Mouse (Mus musculus) heart, embryonic 16.5 days (tissue): ENCODE data around the gene Rnaseh2b. TPM values are rescaled to one million over a fixed set of nuclear protein-coding genes. Genes with fewer than 3 reads are reported as not detected.

ENCODE experiments used
- ATAC-seq: fragments of 200-750 bp; cut with Nextera tagmentation; replicated peaks from 2 replicates; pipeline ENCODE4 v1.8.0; 2017; ENCODE audit warnings: moderate number of reproducible peaks; ENCODE audit not compliant: insufficient read depth, low FRiP score; ENCODE audit errors: extremely low read depth
- H3K27ac ChIP-seq: fragments of 300-500 bp; sonication (generic); 2 replicates; pipeline ENCODE4 v1.5.1; 2014; ENCODE audit warnings: mild to moderate bottlenecking, low read length, control low read depth, moderate library complexity
- H3K27me3 ChIP-seq: fragments of 300-500 bp; sonication (generic); 2 replicates; pipeline ENCODE4 v1.6.1; 2014; ENCODE audit warnings: low read length, mixed read lengths; ENCODE audit not compliant: control insufficient read depth, insufficient read depth
- H3K36me3 ChIP-seq: fragments of 300-500 bp; sonication (generic); 2 replicates; pipeline ENCODE4 v1.6.1; 2014; ENCODE audit not compliant: control insufficient read depth, insufficient read depth
- H3K4me1 ChIP-seq: fragments of 300-500 bp; sonication (generic); 2 replicates; pipeline ENCODE4 v1.6.1; 2014; ENCODE audit warnings: low read length, mixed read lengths; ENCODE audit not compliant: control insufficient read depth, insufficient read depth
- H3K4me2 ChIP-seq: fragments of 300-500 bp; sonication (generic); 2 replicates; pipeline ENCODE4 v1.6.1; 2014; ENCODE audit warnings: low read depth, mild to moderate bottlenecking, control low read depth, low read length
- H3K4me3 ChIP-seq: fragments of 300-500 bp; sonication (generic); 2 replicates; pipeline ENCODE4 v1.5.1; 2014; ENCODE audit warnings: mild to moderate bottlenecking, control low read depth, low read length
- H3K9ac ChIP-seq: fragments of 300-500 bp; sonication (generic); 2 replicates; pipeline ENCODE4 v1.6.1; 2014; ENCODE audit warnings: low read length, control low read depth
- H3K9me3 ChIP-seq: fragments of 300-500 bp; sonication (generic); replicated peaks from 2 replicates; pipeline ENCODE4 v1.6.1; 2016; ENCODE audit warnings: low read length; ENCODE audit not compliant: control insufficient read depth
- WGBS: fragments of 180-500 bp; shearing (Covaris S2); extraction: QIAGEN DNeasy Blood & Tissue Kit; methylation state at CpG from one replicate; pipeline ENCODE4 v1.1.7; 2014; 5-methylcytosine and 5-hydroxymethylcytosine counted together
- polyA plus RNA-seq: library from polyadenylated mRNA; unstranded; fragments of >200 nt; fragmentation: Nextera tagmentation; extraction: Ambion mirVana; gene quantifications from 2 replicates; pipeline ENCODE4 v1.2.1, GENCODE M21; 2015

The Rnaseh2b gene
- 47.2 and 53.3 TPM in 2 replicates for polyA plus RNA-seq

DNA sequence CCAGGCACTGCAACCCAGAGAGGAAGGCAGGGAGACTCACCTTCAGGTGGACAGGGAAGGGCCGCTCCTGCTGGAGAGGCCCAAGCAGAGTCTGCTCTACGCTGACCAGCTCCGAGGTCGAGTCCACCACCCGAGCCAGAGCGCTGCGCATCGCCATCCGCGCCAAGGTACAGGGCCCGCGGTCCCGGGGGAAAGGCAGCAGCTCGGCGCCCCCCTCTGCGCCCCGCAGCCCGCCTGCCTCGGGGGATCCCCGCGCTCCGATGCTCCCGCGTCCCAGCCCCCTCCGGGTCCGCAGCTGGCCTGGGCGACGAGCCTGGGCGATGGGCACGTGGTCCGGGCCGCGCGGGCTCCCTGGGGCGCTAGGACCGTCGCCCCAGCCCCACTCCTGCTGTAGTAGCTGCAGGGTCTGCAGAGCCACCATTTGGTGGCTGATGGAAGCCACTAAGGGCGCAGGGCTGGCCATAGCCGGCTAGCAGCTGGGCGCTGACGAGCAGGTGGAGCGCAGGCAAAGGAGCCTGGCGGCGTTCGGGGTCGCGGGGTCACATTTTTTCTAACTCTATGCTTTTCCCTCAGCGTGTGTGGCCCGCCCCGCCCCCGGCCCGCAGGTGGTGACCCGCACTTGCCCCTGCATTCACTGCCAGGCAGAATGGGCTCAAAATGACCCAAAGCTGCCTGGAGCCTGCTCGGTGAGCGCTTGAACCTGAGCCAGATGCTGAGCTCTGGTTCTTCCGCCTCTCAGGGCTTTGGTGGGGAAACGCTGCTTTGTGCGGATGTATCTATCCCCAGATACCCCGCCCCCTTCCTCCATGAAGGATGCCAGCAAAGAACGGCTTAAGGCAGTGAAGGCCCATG, at the start of gene Rnaseh2b, which contains the start of gene Dleu7:
Gene Rnaseh2b (plus strand): TSS at position 102 of the 852 bp plus-strand sequence.
Gene Dleu7 (minus strand): TSS at position 560 of the 852 bp plus-strand sequence.
- H3K4me1 ChIP-seq: peaks cover 9% of the 10 kb centered on the region
- H3K36me3 ChIP-seq: no peaks in the 10 kb centered on the region
- H3K27ac ChIP-seq: no peak within 1 kb of the TSS; the same call in 1 of the 2 replicates
- ATAC-seq: peak; percentile 32; the same call in 1 of the 2 replicates
- H3K27me3 ChIP-seq: no peaks in the 10 kb centered on the region
- peak within 1 kb of the TSS; percentile 66 for H3K4me3 ChIP-seq
- H3K9ac ChIP-seq: peak within 1 kb of the TSS; percentile 81
- peak within 1 kb of the TSS; percentile 100 for H3K4me2 ChIP-seq
- no peaks in the 10 kb centered on the region for H3K9me3 ChIP-seq
- WGBS: 3% methylated on average over 60 of the region's 60 CpGs

DNA sequence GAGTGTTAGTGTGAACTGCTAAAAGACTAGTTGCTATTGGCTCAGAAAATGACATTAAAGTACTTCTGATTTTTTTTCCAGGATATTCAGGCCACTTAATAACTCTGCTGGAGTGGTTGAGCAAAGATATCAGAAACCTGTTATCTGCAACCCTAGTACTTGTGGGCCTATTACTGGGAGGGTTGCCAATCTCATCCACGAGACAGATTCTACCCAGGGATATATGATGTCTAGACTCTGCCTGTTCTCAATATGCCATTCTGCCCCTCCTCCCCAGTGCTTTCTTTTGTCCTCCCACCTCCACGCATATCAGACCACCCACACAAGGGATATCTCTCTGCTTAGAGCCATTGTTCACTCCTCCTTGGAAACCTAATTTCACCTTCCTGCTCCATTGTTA, 48.9 kb upstream of the Rnaseh2b start:
- WGBS: 31% methylated on average over 2 of the region's 2 CpGs
- Histone ChIP-seq H3K9me3 (no peaks in the 10 kb centered on the region), H3K4me3 (no peak overlapping the region), H3K4me2 (no peak overlapping the region), H3K4me1 (peaks cover 4% of the 10 kb centered on the region), H3K9ac (no peak overlapping the region), H3K27ac (no peak overlapping the region), H3K36me3 (no peaks in the 10 kb centered on the region), H3K27me3 (no peaks in the 10 kb centered on the region)
- no peak for ATAC-seq

DNA sequence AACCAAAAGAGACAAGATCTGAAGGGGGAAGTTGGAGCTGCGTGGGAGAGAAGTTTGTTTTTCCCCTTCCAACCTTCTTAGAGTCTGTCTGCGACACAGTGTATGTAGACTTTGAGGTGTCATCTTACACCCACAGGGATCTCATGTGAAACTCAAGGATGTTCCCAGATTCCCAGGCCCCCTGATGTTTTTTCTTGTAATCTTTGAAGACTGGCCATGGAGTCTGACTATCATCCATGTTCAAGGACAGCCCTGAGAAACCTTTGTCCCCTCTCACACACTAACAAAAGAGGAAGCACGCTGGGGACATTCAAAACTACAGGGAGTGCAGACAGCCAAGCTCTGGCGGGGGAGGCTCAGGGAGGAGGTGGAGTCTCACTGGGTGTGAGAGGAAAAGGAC, 46.8 kb upstream of the Rnaseh2b start:
- H3K36me3 ChIP-seq: no peaks in the 10 kb centered on the region
- no peak overlapping the region for H3K4me3 ChIP-seq
- no peaks in the 10 kb centered on the region for H3K9me3 ChIP-seq
- no peak overlapping the region for H3K9ac ChIP-seq
- no peak overlapping the region for H3K27ac ChIP-seq
- ATAC-seq: no peak
- H3K27me3 ChIP-seq: no peaks in the 10 kb centered on the region
- 28% methylated on average over 4 of the region's 4 CpGs for WGBS
- no peak overlapping the region for H3K4me2 ChIP-seq
- H3K4me1 ChIP-seq: peaks cover 4% of the 10 kb centered on the region

DNA sequence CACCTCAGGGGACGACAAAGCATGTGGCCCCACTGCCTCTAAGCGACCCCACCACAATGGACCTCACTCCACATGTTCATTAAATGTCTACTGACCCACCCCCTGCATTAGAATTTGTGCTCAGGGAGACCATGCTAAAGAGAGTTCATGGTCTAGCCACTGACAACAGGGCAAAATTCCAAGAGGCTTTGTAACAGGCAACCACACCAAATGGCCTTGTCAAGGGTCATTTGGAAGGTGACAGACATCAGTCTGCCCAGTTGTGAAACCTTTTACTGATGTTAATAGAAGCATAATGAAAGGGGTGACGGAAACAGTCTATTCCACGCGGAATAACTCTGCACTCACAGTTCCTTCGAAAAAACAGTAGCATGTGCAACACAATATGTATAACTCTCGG, 44.0 kb upstream of the Rnaseh2b start:
- Histone ChIP-seq H3K9me3 (no peaks in the 10 kb centered on the region), H3K4me2 (no peak overlapping the region), H3K27ac (no peak overlapping the region), H3K4me3 (no peak overlapping the region), H3K4me1 (peaks cover 4% of the 10 kb centered on the region), H3K9ac (no peak overlapping the region), H3K27me3 (no peaks in the 10 kb centered on the region), H3K36me3 (no peaks in the 10 kb centered on the region)
- ATAC-seq: no peak
- 88% methylated on average over 7 of the region's 7 CpGs for WGBS

DNA sequence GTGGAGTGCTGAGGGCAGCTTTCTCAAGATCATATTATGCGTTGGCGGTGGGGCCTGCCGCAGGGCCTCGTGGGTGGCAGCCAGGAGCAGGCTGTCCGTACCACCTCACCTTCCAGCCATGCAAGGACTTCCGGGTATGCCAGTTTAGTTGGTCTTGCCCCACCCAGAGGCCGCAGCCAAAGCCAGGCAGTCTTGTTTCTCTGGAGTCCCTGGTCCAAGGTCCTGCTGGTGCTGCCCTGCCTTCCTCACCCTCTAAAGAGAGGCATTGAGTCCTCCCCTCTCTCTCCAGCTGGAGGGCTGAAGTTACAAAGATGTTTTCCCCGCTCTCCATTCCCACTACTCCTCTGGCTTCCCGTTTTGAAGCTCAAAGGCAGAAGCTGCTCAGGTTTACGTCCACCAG, 43.6 kb upstream of the Rnaseh2b start:
- Histone ChIP-seq H3K9me3 (no peaks in the 10 kb centered on the region), H3K9ac (no peak overlapping the region), H3K4me2 (no peak overlapping the region), H3K27me3 (no peaks in the 10 kb centered on the region), H3K4me3 (no peak overlapping the region), H3K27ac (no peak overlapping the region), H3K36me3 (no peaks in the 10 kb centered on the region), H3K4me1 (peaks cover 4% of the 10 kb centered on the region)
- ATAC-seq: no peak
- 77% methylated on average over 10 of the region's 10 CpGs for WGBS

DNA sequence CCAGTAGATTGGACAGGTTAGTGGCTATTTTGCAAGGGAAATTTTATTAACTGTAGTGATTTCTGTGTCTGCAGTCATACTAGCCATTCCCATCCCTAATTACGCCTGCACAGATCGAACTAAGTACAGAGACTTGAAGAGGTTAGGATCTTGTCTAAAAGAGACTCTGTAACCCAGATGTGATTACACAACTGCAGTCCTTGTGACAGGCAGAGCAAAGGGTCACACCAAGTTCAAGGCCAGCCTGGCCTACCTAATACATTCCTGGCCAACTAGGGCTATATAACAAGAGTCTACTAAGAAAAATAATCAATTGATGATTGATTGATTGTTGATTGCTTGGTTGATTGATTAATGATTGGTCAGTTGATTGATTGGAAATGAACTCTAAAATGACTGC, 43.1 kb upstream of the Rnaseh2b start:
- Histone ChIP-seq H3K36me3 (no peaks in the 10 kb centered on the region), H3K9me3 (no peaks in the 10 kb centered on the region), H3K9ac (no peak overlapping the region), H3K27ac (no peak overlapping the region), H3K4me3 (no peak overlapping the region), H3K4me2 (no peak overlapping the region), H3K27me3 (no peaks in the 10 kb centered on the region), H3K4me1 (peaks cover 4% of the 10 kb centered on the region)
- no peak for ATAC-seq
- WGBS: 82% methylated on average over 2 of the region's 2 CpGs

DNA sequence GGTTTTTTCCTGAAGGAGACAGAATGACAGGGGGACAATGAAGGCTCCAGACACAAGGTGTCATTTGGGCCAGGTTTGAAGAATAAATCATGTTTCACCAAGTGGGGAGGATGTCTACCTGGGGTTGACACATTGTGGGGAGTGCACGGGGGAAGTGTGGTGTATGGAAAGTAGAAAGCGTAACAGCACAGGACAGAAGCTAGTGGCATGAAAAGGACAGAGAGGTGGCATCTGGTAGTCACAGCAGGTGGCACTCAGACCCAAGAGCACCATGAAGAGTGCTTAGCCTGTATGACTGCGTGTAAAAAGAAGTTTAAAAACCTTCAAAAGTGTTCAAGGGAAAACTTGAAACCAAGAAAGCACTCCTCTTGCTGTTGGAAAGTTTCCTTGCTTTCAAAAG, 42.3 kb upstream of the Rnaseh2b start:
- peaks cover 4% of the 10 kb centered on the region for H3K4me1 ChIP-seq
- H3K4me3 ChIP-seq: no peak overlapping the region
- no peak overlapping the region for H3K9ac ChIP-seq
- no peaks in the 10 kb centered on the region for H3K9me3 ChIP-seq
- H3K27me3 ChIP-seq: no peaks in the 10 kb centered on the region
- H3K36me3 ChIP-seq: no peaks in the 10 kb centered on the region
- ATAC-seq: no peak
- H3K27ac ChIP-seq: no peak overlapping the region
- no peak overlapping the region for H3K4me2 ChIP-seq
- 77% methylated on average over 3 of the region's 3 CpGs for WGBS

DNA sequence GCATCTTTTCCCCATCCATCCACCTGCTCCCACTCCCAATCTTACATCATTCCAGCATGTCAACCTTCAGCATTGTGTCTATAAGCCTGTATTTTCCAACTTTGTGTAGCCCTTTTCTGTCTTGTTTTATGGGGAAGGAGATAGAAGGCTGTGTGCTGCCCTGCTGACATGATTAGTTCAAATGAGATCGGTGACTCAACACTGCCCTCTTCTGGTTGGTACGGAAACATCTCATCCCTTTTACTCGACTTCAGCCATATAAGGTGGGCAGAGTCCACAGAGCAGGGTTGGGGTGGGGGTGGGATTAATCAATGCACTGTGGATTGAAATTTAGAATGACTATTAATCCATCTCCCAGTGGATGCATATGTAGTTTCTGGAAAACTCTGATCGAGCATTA, 40.4 kb upstream of the Rnaseh2b start:
- Histone ChIP-seq H3K9me3 (no peaks in the 10 kb centered on the region), H3K9ac (no peak overlapping the region), H3K27ac (no peak overlapping the region), H3K4me2 (no peak overlapping the region), H3K36me3 (no peaks in the 10 kb centered on the region), H3K4me1 (no peaks in the 10 kb centered on the region), H3K4me3 (no peak overlapping the region), H3K27me3 (no peaks in the 10 kb centered on the region)
- 7% methylated on average over 4 of the region's 4 CpGs for WGBS
- ATAC-seq: no peak

DNA sequence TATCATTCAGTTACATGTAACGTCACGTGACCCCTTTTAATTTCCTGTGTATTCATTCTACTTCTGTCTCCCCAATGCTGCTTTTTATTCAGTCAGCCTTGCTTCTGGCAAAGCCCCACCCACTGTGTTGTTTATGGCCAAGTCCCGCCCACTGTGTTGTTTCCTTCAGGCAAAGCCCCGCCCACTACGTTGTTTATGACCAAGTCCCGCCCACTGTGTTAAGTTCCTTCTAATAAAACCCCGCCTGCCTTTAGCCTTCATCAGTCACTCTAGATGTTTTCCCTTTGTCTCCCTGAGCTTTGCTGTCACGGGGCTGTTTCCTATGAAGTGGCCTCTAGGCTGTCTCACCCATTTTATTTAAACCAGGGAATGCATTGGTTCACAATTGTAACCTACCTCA, 38.0 kb upstream of the Rnaseh2b start:
- no peak for ATAC-seq

More for the DNA sequence above, 38.0 kb upstream of the Rnaseh2b start:
- no peak overlapping the region for H3K27ac ChIP-seq
- H3K36me3 ChIP-seq: no peaks in the 10 kb centered on the region
- no peaks in the 10 kb centered on the region for H3K9me3 ChIP-seq
- WGBS: 69% methylated on average over 8 of the region's 8 CpGs
- H3K4me1 ChIP-seq: peaks cover 10% of the 10 kb centered on the region
- no peak overlapping the region for H3K9ac ChIP-seq
- no peak overlapping the region for H3K4me2 ChIP-seq
- H3K4me3 ChIP-seq: no peak overlapping the region
- no peaks in the 10 kb centered on the region for H3K27me3 ChIP-seq
